9 mouse cellular contexts compared by ENCODE assay signal in the genomic region with DNA sequence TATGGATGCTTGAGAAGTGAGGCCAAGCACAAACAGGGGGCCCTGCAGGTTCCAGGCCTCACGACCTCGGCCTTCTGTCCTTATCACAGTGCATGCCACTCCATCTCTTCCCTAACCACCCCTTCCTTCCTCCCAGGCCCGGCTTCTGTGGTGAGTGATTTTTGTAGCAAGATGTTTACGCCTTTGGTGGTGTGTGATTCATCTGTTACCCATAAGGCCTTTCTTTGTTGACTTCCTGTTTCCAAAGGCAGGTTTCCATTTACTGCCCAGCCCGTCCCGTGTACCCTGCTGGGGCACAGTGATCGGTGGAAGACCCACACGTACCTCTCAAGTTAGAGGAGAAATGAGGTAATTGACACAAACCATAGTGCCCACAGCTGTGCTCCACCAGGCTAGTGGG. TPM values are rescaled to one million over a fixed set of nuclear protein-coding genes. Genes with fewer than 3 reads are reported as not detected.
DNase-seq lines count a peak whose midpoint lies in the region; ATAC-seq and TF ChIP-seq lines count a peak whose summit lies in the region.
"Had no signal": no experiment of that assay in that cellular context is flagged by ENCODE, and none has a peak within 500 bp of the region (broad histone marks: within the 10 kb centered on the region; RNA-seq: fewer than 3 reads in every experiment).

No protein-coding gene starts in this region.

- no peak overlapping the region for H3K4me3 ChIP-seq in lung, embryonic 16.5 days (ENCODE audit: low read length)
- no peak overlapping the region for H3K4me3 ChIP-seq in midbrain, postnatal 0 days (ENCODE audit: low read depth, low read length)
- H3K4me3 ChIP-seq: erythroblast, embryonic 14.5 days had no signal

- ATAC-seq in lung, embryonic 16.5 days (ENCODE audit: low read depth): peak; percentile 75
- no peak for ATAC-seq in midbrain, postnatal 0 days (ENCODE audit: low FRiP score)

- no peak for TF ChIP-seq CTCF in midbrain, postnatal 0 days (IDR thresholded peaks at IDR 0.05)

- no peaks in the 10 kb centered on the region for H3K36me3 ChIP-seq in lung, embryonic 16.5 days (ENCODE audit: control insufficient read depth, insufficient read depth, low read length)
- H3K36me3 ChIP-seq in splenic B cell, adult 2 months (ENCODE audit: control insufficient read depth, insufficient read depth, low read length, poor library complexity, severe bottlenecking): no peaks in the 10 kb centered on the region
- H3K36me3 ChIP-seq in midbrain, postnatal 0 days (ENCODE audit: insufficient read depth, low read length): no peaks in the 10 kb centered on the region

- H3K9me3 ChIP-seq in lung, embryonic 16.5 days (ENCODE audit: control insufficient read depth, low read length): no peaks in the 10 kb centered on the region
- no peaks in the 10 kb centered on the region for H3K9me3 ChIP-seq in midbrain, postnatal 0 days (ENCODE audit: low read length)

- H3K27ac ChIP-seq in lung, embryonic 16.5 days (ENCODE audit: low read length): peak overlapping the region; percentile 69
- no peak overlapping the region for H3K27ac ChIP-seq in midbrain, postnatal 0 days (ENCODE audit: low read depth, low read length)

- no peak overlapping the region for H3K9ac ChIP-seq in lung, embryonic 16.5 days (ENCODE audit: low read length)
- no peak overlapping the region for H3K9ac ChIP-seq in midbrain, postnatal 0 days (replicated peaks; ENCODE audit: low read length, poor library complexity, severe bottlenecking)

- H3K4me2 ChIP-seq in lung, embryonic 16.5 days (ENCODE audit: low read depth, low read length): no peak overlapping the region
- no peak overlapping the region for H3K4me2 ChIP-seq in midbrain, postnatal 0 days (ENCODE audit: low read depth, low read length, poor library complexity, severe bottlenecking)

- WGBS in lung, embryonic 16.5 days: 57% methylated on average over 8 of the region's 8 CpGs
- 83% methylated on average over 8 of the region's 8 CpGs for WGBS in midbrain, postnatal 0 days

- peaks cover 19% of the 10 kb centered on the region for H3K4me1 ChIP-seq in lung, embryonic 16.5 days (replicated peaks; ENCODE audit: control insufficient read depth, insufficient read depth, low read length)
- H3K4me1 ChIP-seq in midbrain, postnatal 0 days (ENCODE audit: insufficient read depth, low read length): no peaks in the 10 kb centered on the region

- H3K27me3 ChIP-seq in lung, embryonic 16.5 days (ENCODE audit: control insufficient read depth, insufficient read depth, low read depth, low read length): no peaks in the 10 kb centered on the region
- H3K27me3 ChIP-seq in splenic B cell, adult 2 months (ENCODE audit: control insufficient read depth, insufficient read depth, low read length, poor library complexity, severe bottlenecking): no peaks in the 10 kb centered on the region
- no peaks in the 10 kb centered on the region for H3K27me3 ChIP-seq in midbrain, postnatal 0 days (ENCODE audit: insufficient read depth, low read length)

- intact Hi-C loops in heart, postnatal 10 days (cut with DNase I): loop anchor here (5.0 kb wide), 1 partner anchor 40 kb away; a partner anchor contains a TSS

- DNase-seq in adrenal gland, postnatal 14 days: peak; percentile 51
- DNase-seq in adrenal gland, postnatal 25 days: no peak
- DNase-seq in heart, postnatal 10 days: peak; percentile 33
- peak; percentile 73 for DNase-seq in splenic B cell, adult 2 months (ENCODE audit: low read depth, low spot score)
- no peak for DNase-seq in layer of hippocampus, postnatal 14 days (ENCODE audit: low spot score in 2 of 2)
- no peak for DNase-seq in midbrain, postnatal 0 days (ENCODE audit: low spot score)
- no peak for DNase-seq in right cerebral cortex, adult 2 months (ENCODE audit: low spot score in 2 of 2)

RNA-seq across cellular contexts. Expression of a gene that starts 29.1 kb away (rescaled TPM):
- total RNA-seq in adrenal gland, postnatal 14 days (2021): 0.34 and 1.1 TPM in 2 replicates
- total RNA-seq in adrenal gland, postnatal 25 days (2021): 1.00 TPM in 1 of 2 replicates, not detected in the other
- total RNA-seq in heart, postnatal 10 days (2021): under 1 TPM; 0.25 to 0.36 TPM
- 6.5 and 7.5 TPM in 2 replicates for polyA plus RNA-seq in lung, embryonic 16.5 days (2015; fragmentation: Nextera tagmentation; extraction: Ambion mirVana)
- under 1 TPM; 0.25 to 0.43 TPM for total RNA-seq in layer of hippocampus, postnatal 14 days (2021)
- 0.88 TPM in 1 of 2 replicates, not detected in the other for total RNA-seq in midbrain, postnatal 0 days (2014; rRNA removed)
- polyA plus RNA-seq in midbrain, postnatal 0 days (2015; fragmentation: Nextera tagmentation; extraction: Ambion mirVana): 0.85 and 0.91 TPM in 2 replicates
- polyA plus RNA-seq: erythroblast, embryonic 14.5 days had no signal

RNA-seq across cellular contexts. Expression of a gene that starts 29.4 kb away (rescaled TPM):
- 6.7 and 19.9 TPM in 2 replicates for total RNA-seq in adrenal gland, postnatal 14 days (2021)
- 4.7 and 5.1 TPM in 2 replicates for total RNA-seq in adrenal gland, postnatal 25 days (2021)
- total RNA-seq in heart, postnatal 10 days (2021): 1 to 10 TPM; 4.1 to 4.7 TPM
- polyA plus RNA-seq in lung, embryonic 16.5 days (2015; fragmentation: Nextera tagmentation; extraction: Ambion mirVana): 85.0 and 88.3 TPM in 2 replicates
- total RNA-seq in layer of hippocampus, postnatal 14 days (2021): 10 to 100 TPM in 1 of 2 experiments, 1 to 10 TPM in 1; 9.0 to 11.4 TPM
- total RNA-seq in midbrain, postnatal 0 days (2014; rRNA removed): 29.7 and 30.3 TPM in 2 replicates
- polyA plus RNA-seq in midbrain, postnatal 0 days (2015; fragmentation: Nextera tagmentation; extraction: Ambion mirVana): 23.9 TPM in 2 replicates

RNA-seq across cellular contexts. Expression of a gene that starts 39.6 kb away (rescaled TPM):
- 32.7 and 63.0 TPM in 2 replicates for total RNA-seq in adrenal gland, postnatal 14 days (2021)
- 35.9 and 36.5 TPM in 2 replicates for total RNA-seq in adrenal gland, postnatal 25 days (2021)
- 10 to 100 TPM; 30.4 to 33.5 TPM for total RNA-seq in heart, postnatal 10 days (2021)
- 62.1 and 66.0 TPM in 2 replicates for polyA plus RNA-seq in lung, embryonic 16.5 days (2015; fragmentation: Nextera tagmentation; extraction: Ambion mirVana)
- 10 to 100 TPM; 32.1 to 32.4 TPM for total RNA-seq in layer of hippocampus, postnatal 14 days (2021)
- total RNA-seq in midbrain, postnatal 0 days (2014; rRNA removed): 23.1 and 48.0 TPM in 2 replicates
- 31.9 and 32.9 TPM in 2 replicates for polyA plus RNA-seq in midbrain, postnatal 0 days (2015; fragmentation: Nextera tagmentation; extraction: Ambion mirVana)

RNA-seq across cellular contexts. Expression of a gene that starts 46.0 kb away (rescaled TPM):
- 111 and 115 TPM in 2 replicates for total RNA-seq in adrenal gland, postnatal 14 days (2021)
- 150 and 153 TPM in 2 replicates for total RNA-seq in adrenal gland, postnatal 25 days (2021)
- 100 to 1,000 TPM in 1 of 2 experiments, 10 to 100 TPM in 1; 98.7 to 109 TPM for total RNA-seq in heart, postnatal 10 days (2021)
- polyA plus RNA-seq in lung, embryonic 16.5 days (2015; fragmentation: Nextera tagmentation; extraction: Ambion mirVana): 20.5 and 22.3 TPM in 2 replicates
- total RNA-seq in layer of hippocampus, postnatal 14 days (2021): 100 to 1,000 TPM; 122 to 124 TPM
- total RNA-seq in midbrain, postnatal 0 days (2014; rRNA removed): 95.3 and 102 TPM in 2 replicates
- polyA plus RNA-seq in midbrain, postnatal 0 days (2015; fragmentation: Nextera tagmentation; extraction: Ambion mirVana): 27.0 and 28.4 TPM in 2 replicates

RNA-seq across cellular contexts. Expression of a gene that starts 48.6 kb away (rescaled TPM):
- 3.6 and 10.7 TPM in 2 replicates for total RNA-seq in adrenal gland, postnatal 14 days (2021)
- 0.55 TPM in 1 of 2 replicates, not detected in the other for total RNA-seq in adrenal gland, postnatal 25 days (2021)
- 1 to 10 TPM; 1.3 to 1.6 TPM for total RNA-seq in heart, postnatal 10 days (2021)
- 4.9 and 5.6 TPM in 2 replicates for polyA plus RNA-seq in lung, embryonic 16.5 days (2015; fragmentation: Nextera tagmentation; extraction: Ambion mirVana)
- 100 to 1,000 TPM; 333 to 341 TPM for total RNA-seq in layer of hippocampus, postnatal 14 days (2021)
- 189 and 285 TPM in 2 replicates for total RNA-seq in midbrain, postnatal 0 days (2014; rRNA removed)
- 455 and 516 TPM in 2 replicates for polyA plus RNA-seq in midbrain, postnatal 0 days (2015; fragmentation: Nextera tagmentation; extraction: Ambion mirVana)
- polyA plus RNA-seq: erythroblast, embryonic 14.5 days had no signal

Comparison
In these comparisons a context has a peak if more than half of its experiments do, and no peak if none do; other contexts are left out.
1. DNase-seq: peak in adrenal gland, postnatal 14 days (single experiment), heart, postnatal 10 days (2 of 2) and splenic B cell, adult 2 months (single experiment); none in adrenal gland, postnatal 25 days (single experiment), layer of hippocampus, postnatal 14 days (0 of 2), midbrain, postnatal 0 days (single experiment) and right cerebral cortex, adult 2 months (0 of 2).